Comparison of ENCODE assay signal across 8 mouse cellular contexts in genomic region chr16:22009099-22009584, GRCm38 (mm10). TPM values are rescaled to one million over a fixed set of nuclear protein-coding genes. Genes with fewer than 3 reads are reported as not detected.
DNase-seq lines count a peak whose midpoint lies in the region; ATAC-seq and TF ChIP-seq lines count a peak whose summit lies in the region.

Gene Senp2, plus strand, starts transcription at chr16:22009484.

- H3K79me2 ChIP-seq in MEL (ENCODE audit: control insufficient read depth, insufficient read depth, low read length, poor library complexity): peaks cover 28% of the 10 kb centered on the region

- no peak for TF ChIP-seq CTCF in MEL (IDR thresholded peaks at IDR 0.05 in 2 of 3, conservative IDR thresholded peaks at IDR 0.05 in 1 of 3; ENCODE audit: control insufficient read depth in 1 of 3, insufficient read depth in 1 of 3, low read depth in 2 of 3, low read length in 3 of 3, poor library complexity in 1 of 3, severe bottlenecking in 1 of 3)
- no peak for TF ChIP-seq CTCF in cerebellum, adult 2 months (IDR thresholded peaks at IDR 0.05; ENCODE audit: borderline replicate concordance, insufficient read depth, low read depth, low read length)
- no peak for TF ChIP-seq CTCF in forebrain, postnatal 0 days (IDR thresholded peaks at IDR 0.05; ENCODE audit: low read depth)

- ATAC-seq in forebrain, postnatal 0 days: peak; percentile 99
- ATAC-seq in lung, embryonic 15.5 days (ENCODE audit: borderline replicate concordance, extremely low read depth, low FRiP score, low TSS enrichment): peak; percentile 98

- H3K36me3 ChIP-seq in MEL (ENCODE audit: control insufficient read depth in 1 of 2, insufficient read depth in 2 of 2, low read length in 2 of 2): peaks cover 4 to 23% of the 10 kb centered on the region in 2 experiments; a peak in 2 of 4 replicates
- peaks cover 5% of the 10 kb centered on the region; the same call in 1 of the 2 replicates for H3K36me3 ChIP-seq in forebrain, postnatal 0 days (ENCODE audit: insufficient read depth)
- no peaks in the 10 kb centered on the region for H3K36me3 ChIP-seq in lung, embryonic 15.5 days

- peak; percentile 100 for DNase-seq in MEL (ENCODE audit: low read depth, low spot score)
- DNase-seq in cerebellum, adult 2 months: peak; percentile 100
- DNase-seq in forebrain, postnatal 0 days: peak; percentile 100
- DNase-seq in heart, postnatal 4 days: peak; percentile 100
- DNase-seq in layer of hippocampus, adult 8-10 months (ENCODE audit: low spot score in 2 of 2): peak; percentile 100
- peak; percentile 100 for DNase-seq in ovary, adult 18-20 months (ENCODE audit: low spot score)
- peak; percentile 100 for DNase-seq in thymus, postnatal 0 days (ENCODE audit: low spot score)

- H3K9ac ChIP-seq in MEL (ENCODE audit: control insufficient read depth, low read depth, low read length, poor library complexity, severe bottlenecking): peak within 1 kb of the TSS; percentile 90
- H3K9ac ChIP-seq in forebrain, postnatal 0 days: peak within 1 kb of the TSS; percentile 83
- peak within 1 kb of the TSS; percentile 81 for H3K9ac ChIP-seq in lung, embryonic 15.5 days

- no peaks in the 10 kb centered on the region for H3K9me3 ChIP-seq in MEL (replicated peaks; ENCODE audit: insufficient read depth, low read length)
- no peaks in the 10 kb centered on the region for H3K9me3 ChIP-seq in forebrain, postnatal 0 days (ENCODE audit: low read length)
- no peaks in the 10 kb centered on the region for H3K9me3 ChIP-seq in lung, embryonic 15.5 days

- 1% methylated on average over 45 of the region's 45 CpGs for WGBS in cerebellum, adult 2 months
- 0% methylated on average over 29 of the region's 45 CpGs for WGBS in forebrain, postnatal 0 days
- under 1% methylated on average over 42 of the region's 45 CpGs for WGBS in lung, embryonic 15.5 days

- peak within 1 kb of the TSS; percentile 82 to 96 for H3K4me3 ChIP-seq in MEL (ENCODE audit: control insufficient read depth in 1 of 2, insufficient read depth in 1 of 2, low read depth in 2 of 2, low read length in 2 of 2)
- peak within 1 kb of the TSS; percentile 98 for H3K4me3 ChIP-seq in cerebellum, adult 2 months (replicated peaks; ENCODE audit: insufficient read depth, low read depth, low read length)
- H3K4me3 ChIP-seq in forebrain, postnatal 0 days (ENCODE audit: low read depth, low read length): peak within 1 kb of the TSS; percentile 96
- H3K4me3 ChIP-seq in lung, embryonic 15.5 days: peak within 1 kb of the TSS; percentile 87

- TF ChIP-seq EP300 in MEL (IDR thresholded peaks at IDR 0.05; ENCODE audit: low read depth in 1 of 2, low read length in 2 of 2): 0 out of 4 replicates have a peak, but pooled peaks of 1 of the 2 experiments have one; percentile 29

- H3K4me1 ChIP-seq in MEL (ENCODE audit: control insufficient read depth in 1 of 2, insufficient read depth in 2 of 2, low read length in 2 of 2): peaks cover 7% of the 10 kb centered on the region in 2 experiments; a peak in 3 of 4 replicates
- H3K4me1 ChIP-seq in cerebellum, adult 2 months (ENCODE audit: control insufficient read depth, insufficient read depth, low read length): no peaks in the 10 kb centered on the region
- H3K4me1 ChIP-seq in forebrain, postnatal 0 days (ENCODE audit: insufficient read depth): peaks cover 8% of the 10 kb centered on the region; the same call in 1 of the 2 replicates
- peaks cover 16% of the 10 kb centered on the region for H3K4me1 ChIP-seq in lung, embryonic 15.5 days

- TF ChIP-seq RAD21 in MEL (IDR thresholded peaks at IDR 0.05; ENCODE audit: low read depth, low read length): no peak

- peak within 1 kb of the TSS; percentile 63 for H3K4me2 ChIP-seq in forebrain, postnatal 0 days (ENCODE audit: low read depth)
- peak within 1 kb of the TSS; percentile 71 for H3K4me2 ChIP-seq in lung, embryonic 15.5 days

- H3K27me3 ChIP-seq in MEL (ENCODE audit: control insufficient read depth in 1 of 2, insufficient read depth in 2 of 2, low read length in 2 of 2): peaks cover 0 to 1% of the 10 kb centered on the region in 2 experiments; a peak in 1 of 4 replicates
- H3K27me3 ChIP-seq in cerebellum, adult 2 months (ENCODE audit: control insufficient read depth, insufficient read depth, low read length): no peaks in the 10 kb centered on the region
- H3K27me3 ChIP-seq in forebrain, postnatal 0 days (ENCODE audit: insufficient read depth, low read length): no peaks in the 10 kb centered on the region
- no peaks in the 10 kb centered on the region for H3K27me3 ChIP-seq in lung, embryonic 15.5 days

- TF ChIP-seq POLR2A in MEL (IDR thresholded peaks at IDR 0.05; ENCODE audit: control insufficient read depth in 1 of 2, insufficient read depth in 1 of 2, low read depth in 1 of 2, low read length in 2 of 2, poor library complexity in 1 of 2): peak; percentile 56 to 66; a peak in 2 of 4 replicates
- peak; percentile 69; the same call in 1 of the 2 replicates for TF ChIP-seq POLR2A in cerebellum, adult 2 months (IDR thresholded peaks at IDR 0.05; ENCODE audit: borderline replicate concordance, insufficient read depth, low read length)

- H3K27ac ChIP-seq in MEL (ENCODE audit: control insufficient read depth, low read depth, low read length): peak within 1 kb of the TSS; percentile 6
- peak within 1 kb of the TSS; percentile 31; the same call in 1 of the 2 replicates for H3K27ac ChIP-seq in cerebellum, adult 2 months (ENCODE audit: insufficient read depth, low read length)
- peak within 1 kb of the TSS; percentile 73 for H3K27ac ChIP-seq in forebrain, postnatal 0 days (ENCODE audit: low read depth, low read length)
- H3K27ac ChIP-seq in lung, embryonic 15.5 days: peak within 1 kb of the TSS; percentile 63

TF ChIP-seq in MEL, 35 proteins besides CTCF, POLR2A, EP300 and RAD21 (continues in another document):
- TF ChIP-seq MAX (IDR thresholded peaks at IDR 0.05; ENCODE audit: low read length): peak; percentile 98
- TF ChIP-seq ZMIZ1 (IDR thresholded peaks at IDR 0.05; ENCODE audit: low read depth, low read length): no peak
- peak; percentile 57 for TF ChIP-seq TBP (IDR thresholded peaks at IDR 0.05; ENCODE audit: low read depth, low read length)
- TF ChIP-seq MEF2A (IDR thresholded peaks at IDR 0.05; ENCODE audit: extremely low read depth, insufficient replicate concordance, low read depth, low read length, poor library complexity, severe bottlenecking): no peak
- TF ChIP-seq CHD1 (IDR thresholded peaks at IDR 0.05; ENCODE audit: low read depth, low read length): no peak
- TF ChIP-seq TCF12 (IDR thresholded peaks at IDR 0.05; ENCODE audit: low read depth, low read length): peak; percentile 54; the same call in 1 of the 2 replicates
- TF ChIP-seq E2F4 (IDR thresholded peaks at IDR 0.05; ENCODE audit: borderline replicate concordance, low read depth, low read length): peak; percentile 77; the same call in 1 of the 2 replicates
- no peak for TF ChIP-seq SMC3 (IDR thresholded peaks at IDR 0.05; ENCODE audit: low read depth, low read length)
- no peak for TF ChIP-seq TAL1 (IDR thresholded peaks at IDR 0.05; ENCODE audit: low read length)
- TF ChIP-seq POLR2AphosphoS5 (IDR thresholded peaks at IDR 0.05; ENCODE audit: borderline replicate concordance, low read depth, low read length): no peak
- no peak for TF ChIP-seq JUND (IDR thresholded peaks at IDR 0.05; ENCODE audit: low read depth, low read length)
- peak; percentile 99 for TF ChIP-seq SIN3A (IDR thresholded peaks at IDR 0.05; ENCODE audit: low read length)
- peak; percentile 100 for TF ChIP-seq MXI1 (IDR thresholded peaks at IDR 0.05; ENCODE audit: low read depth, low read length)
- TF ChIP-seq ZC3H11A (IDR thresholded peaks at IDR 0.05; ENCODE audit: low read depth, low read length): peak; percentile 32; the same call in 1 of the 2 replicates
- TF ChIP-seq MAZ (IDR thresholded peaks at IDR 0.05; ENCODE audit: low read depth, low read length): 0 out of 2 replicates have a peak, but pooled peaks have one; percentile 49
- peak; percentile 71 for TF ChIP-seq USF1 (IDR thresholded peaks at IDR 0.05; ENCODE audit: low read depth, low read length)
- TF ChIP-seq NRF1 (IDR thresholded peaks at IDR 0.05; ENCODE audit: insufficient read depth, low read depth, low read length, poor library complexity, severe bottlenecking): peak; percentile 82
- TF ChIP-seq MYC (IDR thresholded peaks at IDR 0.05; ENCODE audit: low read depth, low read length): peak; percentile 94
- TF ChIP-seq UBTF (IDR thresholded peaks at IDR 0.05; ENCODE audit: borderline replicate concordance, insufficient read depth, low read depth, low read length): no peak
- peak; percentile 92 for TF ChIP-seq HCFC1 (IDR thresholded peaks at IDR 0.05; ENCODE audit: low read depth, low read length)
- no peak for TF ChIP-seq GATA1 (IDR thresholded peaks at IDR 0.05; ENCODE audit: low read depth, low read length)
- peak; percentile 94 for TF ChIP-seq ETS1 (IDR thresholded peaks at IDR 0.05; ENCODE audit: low read depth, low read length)
- no peak for TF ChIP-seq MAFK (IDR thresholded peaks at IDR 0.05; ENCODE audit: borderline replicate concordance, low read depth, low read length)
- TF ChIP-seq POLR2AphosphoS2 (IDR thresholded peaks at IDR 0.05; ENCODE audit: low read length): no peak
- TF ChIP-seq RCOR1 (IDR thresholded peaks at IDR 0.05; ENCODE audit: low read depth, low read length): no peak
- TF ChIP-seq NELFE (IDR thresholded peaks at IDR 0.05; ENCODE audit: low read depth, low read length): peak; percentile 58; the same call in 1 of the 2 replicates
- TF ChIP-seq USF2 (IDR thresholded peaks at IDR 0.05; ENCODE audit: borderline replicate concordance in 1 of 2, insufficient read depth in 1 of 2, low read depth in 1 of 2, low read length in 2 of 2): no peak
- TF ChIP-seq CHD2 (IDR thresholded peaks at IDR 0.05; ENCODE audit: low read length): no peak
- TF ChIP-seq ZKSCAN1 (IDR thresholded peaks at IDR 0.05; ENCODE audit: low read depth, low read length): no peak
- no peak for TF ChIP-seq GABPA (IDR thresholded peaks at IDR 0.05; ENCODE audit: low read depth, low read length)

RNA-seq across cellular contexts. Expression of gene Senp2, which starts in this region (rescaled TPM):
- total RNA-seq in MEL (2012; rRNA removed): 30.3 and 31.7 TPM in 2 replicates
- 10 to 100 TPM in 1 of 2 experiments, not detected in 1; 54.7 TPM for polyA plus RNA-seq in MEL (2012; ENCODE audit: insufficient read depth in 1 of 2, insufficient read length in 2 of 2, low read depth in 1 of 2, low replicate concordance in 2 of 2, missing spikeins in 1 of 2)
- 57.7 and 58.9 TPM in 2 replicates for polyA plus RNA-seq in cerebellum, adult 2 months (2012; rRNA removed)
- 37.1 and 49.1 TPM in 2 replicates for total RNA-seq in forebrain, postnatal 0 days (2014; rRNA removed)
- polyA plus RNA-seq in forebrain, postnatal 0 days (2015; fragmentation: Nextera tagmentation; extraction: Ambion mirVana): 28.0 and 42.1 TPM in 2 replicates
- 10 to 100 TPM; 25.5 to 26.7 TPM for total RNA-seq in heart, postnatal 4 days (2021)
- total RNA-seq in layer of hippocampus, adult 8-10 months (2022): 10 to 100 TPM; 76.1 to 92.0 (median 84.2) TPM
- polyA plus RNA-seq in lung, embryonic 15.5 days (2015; fragmentation: Nextera tagmentation; extraction: Ambion mirVana): 40.6 and 43.8 TPM in 2 replicates
- polyA plus RNA-seq in thymus, postnatal 0 days (2015; fragmentation: Nextera tagmentation; extraction: Ambion mirVana): 42.7 and 50.4 TPM in 2 replicates

Comparison
In these comparisons a context has a peak if more than half of its experiments do, and no peak if none do; other contexts are left out.
1. Peak in every context shown above with its lines: DNase-seq, ATAC-seq, H3K4me3 ChIP-seq and H3K27ac ChIP-seq.
2. H3K27ac ChIP-seq: peak in every context shown above with its lines; median percentile 73 in forebrain, postnatal 0 days; 63 in lung, embryonic 15.5 days; 31 in cerebellum, adult 2 months; 6 in MEL.